Mouse (Mus musculus) kidney, postnatal 0 days (tissue): ENCODE results near the gene Sfxn5. TPM values are rescaled to one million over a fixed set of nuclear protein-coding genes. Genes with fewer than 3 reads are reported as not detected.

Source experiments
- ATAC-seq: fragments of 200-750 bp; cut with Nextera tagmentation; replicated peaks from 2 replicates; pipeline ENCODE4 v1.8.0; 2017; ENCODE audit warnings: low read depth, moderate number of reproducible peaks, moderate TSS enrichment, moderate library complexity; ENCODE audit not compliant: low FRiP score
- DNase-seq: peaks from one replicate; pipeline ENCODE4 v3.0.0-alpha.2; 2016; ENCODE audit warnings: low spot score
- H3K27ac ChIP-seq: fragments of 300-500 bp; sonication (generic); 2 replicates; pipeline ENCODE4 v1.5.1; 2014; ENCODE audit warnings: mild to moderate bottlenecking
- H3K27me3 ChIP-seq: fragments of 300-500 bp; sonication (generic); 2 replicates; pipeline ENCODE4 v1.6.1; 2014; ENCODE audit warnings: low read length, mixed read lengths; ENCODE audit not compliant: insufficient read depth
- H3K36me3 ChIP-seq: fragments of 300-500 bp; sonication (generic); 2 replicates; pipeline ENCODE4 v1.6.1; 2014; ENCODE audit warnings: low read length, mixed read lengths; ENCODE audit not compliant: insufficient read depth
- H3K4me1 ChIP-seq: fragments of 300-500 bp; sonication (generic); replicated peaks from 2 replicates; pipeline ENCODE4 v1.6.1; 2014; ENCODE audit warnings: antibody characterized with exemption, low read length, mixed read lengths; ENCODE audit not compliant: insufficient read depth
- H3K4me2 ChIP-seq: fragments of 300-500 bp; sonication (generic); 2 replicates; pipeline ENCODE4 v1.6.1; 2014; ENCODE audit warnings: mild to moderate bottlenecking, low read length, moderate library complexity, mixed read lengths
- H3K4me3 ChIP-seq: fragments of 300-500 bp; sonication (generic); replicated peaks from 2 replicates; pipeline ENCODE4 v1.5.1; 2014; ENCODE audit warnings: low read depth, low read length
- H3K9ac ChIP-seq: fragments of 300-500 bp; sonication (generic); 2 replicates; pipeline ENCODE4 v1.6.1; 2014; ENCODE audit warnings: low read depth, low read length
- H3K9me3 ChIP-seq: fragments of 300-500 bp; sonication (generic); replicated peaks from 2 replicates; pipeline ENCODE4 v1.6.1; 2016; ENCODE audit warnings: low read length, inconsistent platforms, mixed read lengths
- CTCF ChIP-seq: IDR thresholded peaks from 2 replicates; pipeline ENCODE4 v1.5.1; 2016; ENCODE audit warnings: antibody characterized with exemption, low read depth, mild to moderate bottlenecking, moderate library complexity
- WGBS: fragments of 180-500 bp; shearing (Covaris S2); extraction: QIAGEN DNeasy Blood & Tissue Kit; methylation state at CpG from one replicate; pipeline ENCODE4 v1.1.7; 2014; 5-methylcytosine and 5-hydroxymethylcytosine counted together
- polyA plus RNA-seq: library from polyadenylated mRNA; unstranded; fragments of >200 nt; fragmentation: Nextera tagmentation; extraction: Ambion mirVana; gene quantifications from 2 replicates; pipeline ENCODE4 v1.2.1, GENCODE M21; 2015

Sfxn5 gene
- polyA plus RNA-seq, 1 experiment from 2014 or later: 15.7 TPM

- DNase-seq (no peak), ATAC-seq (no peak)
- Histone ChIP-seq H3K4me2 (no peak overlapping the region), H3K27me3 (no peaks in the 10 kb centered on the region), H3K9me3 (no peaks in the 10 kb centered on the region), H3K4me3 (no peak overlapping the region), H3K36me3 (no peaks in the 10 kb centered on the region), H3K9ac (no peak overlapping the region), H3K27ac (peak overlapping the region; percentile 80), H3K4me1 (0 out of 2 replicates have a peak, but pooled peaks cover 2% of the 10 kb centered on the region)
- 50% methylated on average over 17 of the region's 17 CpGs for WGBS
- TF ChIP-seq CTCF: 0 out of 2 replicates have a peak, but pooled peaks have one; percentile 5
Observed at GRCm38 (mm10) chr6:85252251-85253058, 80.8 kb downstream of the Sfxn5 start.

DNA sequence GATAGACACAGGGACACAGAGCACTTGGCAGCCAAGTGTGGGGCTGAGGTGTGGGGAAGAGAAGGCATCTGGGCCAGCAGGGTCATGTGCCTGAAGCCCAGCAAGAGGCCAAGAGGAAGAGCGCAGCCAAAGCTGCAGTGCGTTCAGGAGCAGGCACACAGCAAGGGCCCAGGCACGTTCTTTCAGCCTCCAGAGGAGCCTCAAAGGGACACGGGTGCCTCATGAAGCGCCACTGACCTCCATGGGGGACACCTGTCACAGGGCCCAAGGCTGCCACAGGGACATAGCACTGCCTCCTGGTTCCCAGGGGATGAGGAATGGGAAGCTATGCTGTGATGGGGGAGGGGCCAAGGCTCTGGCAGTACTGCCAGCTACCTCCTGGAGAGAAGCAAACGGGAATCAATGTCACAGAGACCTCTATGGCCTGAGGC, 82.4 kb downstream of the Sfxn5 start:
- TF ChIP-seq CTCF: no peak
- 0 out of 2 replicates have a peak, but pooled peaks cover 2% of the 10 kb centered on the region for H3K4me1 ChIP-seq
- H3K27me3 ChIP-seq: no peaks in the 10 kb centered on the region
- no peak overlapping the region; the same call in 1 of the 2 replicates for H3K9ac ChIP-seq
- no peak overlapping the region for H3K4me3 ChIP-seq
- H3K9me3 ChIP-seq: no peaks in the 10 kb centered on the region
- H3K27ac ChIP-seq: no peak overlapping the region
- H3K4me2 ChIP-seq: no peak overlapping the region
- H3K36me3 ChIP-seq: no peaks in the 10 kb centered on the region
- DNase-seq (no peak), ATAC-seq (no peak)
- 56% methylated on average over 6 of the region's 6 CpGs for WGBS

- DNase-seq (no peak), ATAC-seq (no peak)
- no peaks in the 10 kb centered on the region for H3K9me3 ChIP-seq
- no peaks in the 10 kb centered on the region for H3K36me3 ChIP-seq
- H3K27me3 ChIP-seq: no peaks in the 10 kb centered on the region
- H3K27ac ChIP-seq: no peak overlapping the region
- no peak for TF ChIP-seq CTCF
- 76% methylated on average over 9 of the region's 9 CpGs for WGBS
- H3K4me2 ChIP-seq: no peak overlapping the region
- no peak overlapping the region for H3K9ac ChIP-seq
- no peaks in the 10 kb centered on the region for H3K4me1 ChIP-seq
- H3K4me3 ChIP-seq: no peak overlapping the region
Observed at GRCm38 (mm10) chr6:85249821-85250220, 83.4 kb downstream of the Sfxn5 start.

DNA sequence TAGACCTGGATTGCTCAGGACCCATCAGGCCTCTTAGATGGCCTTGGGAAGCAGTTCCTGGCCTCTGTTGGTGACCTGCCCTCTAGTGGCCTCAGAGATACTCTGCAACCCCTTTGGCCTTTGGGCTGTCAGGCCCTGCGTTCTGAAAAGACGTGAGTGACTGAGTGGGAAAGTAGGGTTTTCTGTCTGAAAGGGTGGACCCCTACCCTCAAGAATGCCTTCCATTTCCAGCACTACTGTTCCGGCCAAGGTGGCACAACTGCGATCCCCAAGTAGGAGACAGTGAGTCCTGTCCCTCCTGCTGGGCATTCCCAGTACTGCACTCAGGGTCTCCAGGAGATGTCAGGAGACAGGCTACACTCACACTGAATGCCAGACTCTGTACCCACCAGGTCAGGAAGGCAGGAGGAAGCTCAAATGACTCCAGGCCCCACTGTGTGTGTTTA, 94.2 kb downstream of the Sfxn5 start:
- H3K4me2 ChIP-seq: peak overlapping the region; percentile 37
- no peaks in the 10 kb centered on the region for H3K9me3 ChIP-seq
- H3K9ac ChIP-seq: no peak overlapping the region
- H3K36me3 ChIP-seq: no peaks in the 10 kb centered on the region
- no peak overlapping the region for H3K4me3 ChIP-seq
- WGBS: 11% methylated on average over 4 of the region's 4 CpGs
- ATAC-seq (peak; percentile 64), DNase-seq (peak; percentile 71)
- H3K27me3 ChIP-seq: no peaks in the 10 kb centered on the region
- H3K4me1 ChIP-seq: no peaks in the 10 kb centered on the region
- H3K27ac ChIP-seq: no peak overlapping the region
- peak; percentile 93 for TF ChIP-seq CTCF

GRCm38 (mm10) chr6:85237595-85238337, 95.5 kb downstream of the Sfxn5 start:
- Histone ChIP-seq H3K4me2 (no peak overlapping the region), H3K27me3 (no peaks in the 10 kb centered on the region), H3K27ac (no peak overlapping the region), H3K9me3 (no peaks in the 10 kb centered on the region), H3K36me3 (no peaks in the 10 kb centered on the region), H3K9ac (no peak overlapping the region), H3K4me3 (no peak overlapping the region), H3K4me1 (no peaks in the 10 kb centered on the region)
- ATAC-seq (no peak), DNase-seq (no peak)
- TF ChIP-seq CTCF: no peak
- WGBS: 66% methylated on average over 10 of the region's 10 CpGs

DNA sequence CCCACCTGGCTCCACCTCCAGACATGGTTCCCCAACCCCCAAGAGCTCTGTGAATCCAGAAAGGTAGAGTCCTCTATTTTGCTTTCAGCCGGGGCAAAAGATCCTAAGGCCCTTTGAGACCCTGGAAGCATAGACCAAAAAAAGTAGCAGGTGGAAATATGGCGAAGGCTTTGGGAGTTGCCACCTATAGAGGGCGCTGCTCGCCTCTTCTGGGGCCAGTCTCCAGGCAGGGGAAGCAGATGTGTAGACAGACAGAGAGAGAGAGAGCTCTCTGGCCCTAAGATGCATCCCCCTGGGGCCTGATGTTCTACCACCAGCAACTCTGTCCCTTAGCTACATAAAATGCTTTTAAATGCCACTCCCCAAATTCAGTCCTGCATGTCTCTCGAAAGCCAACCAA, 96.2 kb downstream of the Sfxn5 start:
- whole genome bisulfite sequencing: 47% methylated on average over 5 of the region's 5 CpGs
- peaks cover 6% of the 10 kb centered on the region; the same call in 1 of the 2 replicates for H3K4me1 ChIP-seq
- H3K36me3 ChIP-seq: no peaks in the 10 kb centered on the region
- H3K4me2 ChIP-seq: no peak overlapping the region
- no peaks in the 10 kb centered on the region for H3K27me3 ChIP-seq
- H3K4me3 ChIP-seq: no peak overlapping the region
- ATAC-seq: no peak
- DNase-seq: peak; percentile 10
- H3K9me3 ChIP-seq: no peaks in the 10 kb centered on the region
- no peak overlapping the region for H3K27ac ChIP-seq
- H3K9ac ChIP-seq: no peak overlapping the region
- TF ChIP-seq CTCF: peak; percentile 63
